Mouse (Mus musculus) neural tube, embryonic 13.5 days (tissue): ENCODE measurements around the gene Cdc42bpg. TPM values are rescaled to one million over a fixed set of nuclear protein-coding genes. Genes with fewer than 3 reads are reported as not detected.

Source experiments
- ATAC-seq: fragments of 200-750 bp; cut with Nextera tagmentation; 2 replicates; pipeline ENCODE4 v1.8.0; 2017; ENCODE audit warnings: low read depth, mild to moderate bottlenecking, moderate TSS enrichment, moderate library complexity
- H3K27ac ChIP-seq: fragments of 300-500 bp; sonication (generic); replicated peaks from 2 replicates; pipeline ENCODE4 v1.5.1; 2015; ENCODE audit warnings: moderate library complexity, mild to moderate bottlenecking, inconsistent platforms
- H3K27me3 ChIP-seq: fragments of 300-500 bp; sonication (generic); 2 replicates; pipeline ENCODE4 v1.6.1; 2015; ENCODE audit warnings: mild to moderate bottlenecking, inconsistent platforms
- H3K36me3 ChIP-seq: fragments of 300-500 bp; sonication (generic); 2 replicates; pipeline ENCODE4 v1.6.1; 2015; ENCODE audit warnings: mild to moderate bottlenecking, inconsistent platforms
- H3K4me1 ChIP-seq: fragments of 300-500 bp; sonication (generic); replicated peaks from 2 replicates; pipeline ENCODE4 v1.6.1; 2015; ENCODE audit warnings: inconsistent platforms
- H3K4me2 ChIP-seq: fragments of 300-500 bp; sonication (generic); 2 replicates; pipeline ENCODE4 v1.6.1; 2015; ENCODE audit warnings: inconsistent platforms, mild to moderate bottlenecking, moderate library complexity
- H3K4me3 ChIP-seq: fragments of 300-500 bp; sonication (generic); 2 replicates; pipeline ENCODE4 v1.5.1; 2015; ENCODE audit warnings: mild to moderate bottlenecking, inconsistent platforms
- H3K9ac ChIP-seq: fragments of 300-500 bp; sonication (generic); 2 replicates; pipeline ENCODE4 v1.6.1; 2015; ENCODE audit warnings: moderate library complexity, mild to moderate bottlenecking, inconsistent platforms
- H3K9me3 ChIP-seq: fragments of 300-500 bp; sonication (generic); 2 replicates; pipeline ENCODE4 v1.6.1; 2016; ENCODE audit warnings: inconsistent platforms
- WGBS: fragments of 180-500 bp; shearing (Covaris S2); methylation state at CpG from one replicate; pipeline ENCODE4 v1.1.7; 2015; 5-methylcytosine and 5-hydroxymethylcytosine counted together
- microRNA counts: library from miRNA; unstranded; fragments of <30 nt; microRNA quantifications from one replicate; lab custom pipeline; 2016
- microRNA-seq: library from miRNA; unstranded; fragments of <30 nt; microRNA quantifications from one replicate; pipeline ENCODE4, GENCODE M21; 2016
- polyA plus RNA-seq: library from polyadenylated mRNA; unstranded; fragments of >200 nt; fragmentation: Nextera tagmentation; extraction: Ambion mirVana; gene quantifications from 2 replicates; pipeline ENCODE4 v1.2.1, GENCODE M21; 2015

The Cdc42bpg gene
- polyA plus RNA-seq, 1 experiment from 2014 or later: 0.57 TPM

GRCm38 (mm10) chr19:6372433-6372832, 66.2 kb downstream of the Cdc42bpg start:
- H3K27me3 ChIP-seq: no peaks in the 10 kb centered on the region
- H3K27ac ChIP-seq: no peak overlapping the region
- H3K9ac ChIP-seq: no peak overlapping the region
- 92% methylated on average over 3 of the region's 3 CpGs for WGBS
- H3K36me3 ChIP-seq: peaks cover 97% of the 10 kb centered on the region
- ATAC-seq: no peak
- H3K4me3 ChIP-seq: no peak overlapping the region
- peaks cover 13% of the 10 kb centered on the region for H3K4me1 ChIP-seq
- no peak overlapping the region for H3K4me2 ChIP-seq
- H3K9me3 ChIP-seq: no peaks in the 10 kb centered on the region

GRCm38 (mm10) chr19:6373539-6374400, 67.5 kb downstream of the Cdc42bpg start:
- H3K4me1 ChIP-seq: peaks cover 21% of the 10 kb centered on the region
- 66% methylated on average over 12 of the region's 12 CpGs for WGBS
- H3K9me3 ChIP-seq: no peaks in the 10 kb centered on the region
- no peaks in the 10 kb centered on the region for H3K27me3 ChIP-seq
- H3K4me3 ChIP-seq: no peak overlapping the region
- no peak overlapping the region for H3K27ac ChIP-seq
- peaks cover 98% of the 10 kb centered on the region for H3K36me3 ChIP-seq
- no peak overlapping the region for H3K4me2 ChIP-seq
- ATAC-seq: no peak
- H3K9ac ChIP-seq: no peak overlapping the region

- Histone ChIP-seq H3K27ac (no peak overlapping the region), H3K4me2 (no peak overlapping the region), H3K36me3 (peaks cover 98% of the 10 kb centered on the region), H3K9ac (no peak overlapping the region), H3K9me3 (no peaks in the 10 kb centered on the region), H3K4me1 (peaks cover 21% of the 10 kb centered on the region), H3K4me3 (no peak overlapping the region), H3K27me3 (no peaks in the 10 kb centered on the region)
- WGBS: 96% methylated on average over 10 of the region's 10 CpGs
- ATAC-seq: no peak
Observed at GRCm38 (mm10) chr19:6374571-6374970, 68.3 kb downstream of the Cdc42bpg start.

MicroRNAs within 50 kb of the gene (microRNA counts, 519-probe panel; counts per million panel counts)
- 2,519 counts per million, percentile 25 among the panel's probes with 10 or more counts for microRNA mmu-miR-192 (lab: Ali Mortazavi, UCI)

Small RNA genes within 50 kb of the gene (microRNA-seq; reads per million reads assigned to microRNA genes)
- gene Mir192: 64.0 reads per million, percentile 49 among the genes with 10 or more reads in this experiment
- gene Mir194-2: 47.7 reads per million, percentile 46 among the genes with 10 or more reads in this experiment
- 0.74 reads per million for gene Mir6989

Other genes starting within 250 kb of the Cdc42bpg start
- gene Mrpl49, start 248.7 kb upstream of the Cdc42bpg start, polyA plus RNA-seq: 65.5 and 68.2 TPM in 2 replicates
- 578 and 624 TPM in 2 replicates for gene Fau, start 248.6 kb upstream of the Cdc42bpg start, polyA plus RNA-seq
- 28.1 and 33.7 TPM in 2 replicates for gene Znhit2, start 245.3 kb upstream of the Cdc42bpg start, polyA plus RNA-seq
- 48.4 and 49.6 TPM in 2 replicates for gene Tm7sf2, start 238.1 kb upstream of the Cdc42bpg start, polyA plus RNA-seq
- 74.2 and 74.5 TPM in 2 replicates for gene Vps51, start 229.2 kb upstream of the Cdc42bpg start, polyA plus RNA-seq
- gene Tmem262, start 226.4 kb upstream of the Cdc42bpg start, polyA plus RNA-seq: not detected in 2 replicates
- gene Gm28374, start 224.2 kb upstream of the Cdc42bpg start, polyA plus RNA-seq: 1.7 and 1.9 TPM in 2 replicates
- gene Zfpl1, start 221.5 kb upstream of the Cdc42bpg start, polyA plus RNA-seq: 73.2 and 85.7 TPM in 2 replicates
- gene Cdca5, start 221.5 kb upstream of the Cdc42bpg start, polyA plus RNA-seq: 6.4 and 7.3 TPM in 2 replicates
- gene AC131692.1, start 212.0 kb upstream of the Cdc42bpg start, polyA plus RNA-seq: not detected in 2 replicates
- gene Naaladl1, start 200.7 kb upstream of the Cdc42bpg start, polyA plus RNA-seq: 0.23 and 0.32 TPM in 2 replicates
- gene Sac3d1, start 187.8 kb upstream of the Cdc42bpg start, polyA plus RNA-seq: 44.7 and 46.9 TPM in 2 replicates
- 51.6 and 56.8 TPM in 2 replicates for gene Snx15, start 178.2 kb upstream of the Cdc42bpg start, polyA plus RNA-seq
- gene Batf2, start 165.5 kb upstream of the Cdc42bpg start, polyA plus RNA-seq: not detected in 2 replicates
- gene Arl2, start 164.9 kb upstream of the Cdc42bpg start, polyA plus RNA-seq: 111 and 126 TPM in 2 replicates
- not detected in 2 replicates for gene Majin, start 122.1 kb upstream of the Cdc42bpg start, polyA plus RNA-seq
- gene Gpha2, start 80.1 kb upstream of the Cdc42bpg start, polyA plus RNA-seq: 0.72 TPM in 1 of 2 replicates, not detected in the other
- 103 and 111 TPM in 2 replicates for gene Ppp2r5b, start 70.6 kb upstream of the Cdc42bpg start, polyA plus RNA-seq
- 11.6 and 11.8 TPM in 2 replicates for gene Atg2a, start 64.8 kb upstream of the Cdc42bpg start, polyA plus RNA-seq
- 85.5 and 101 TPM in 2 replicates for gene Ehd1, start 29.7 kb upstream of the Cdc42bpg start, polyA plus RNA-seq
- 71.5 and 73.9 TPM in 2 replicates for gene Men1, start 28.5 kb downstream of the Cdc42bpg start, polyA plus RNA-seq
- gene Map4k2, start 34.7 kb downstream of the Cdc42bpg start, polyA plus RNA-seq: 13.5 and 17.0 TPM in 2 replicates
- 107 and 119 TPM in 2 replicates for gene Sf1, start 57.2 kb downstream of the Cdc42bpg start, polyA plus RNA-seq
- gene Pygm, start 77.9 kb downstream of the Cdc42bpg start, polyA plus RNA-seq: 5.7 and 6.3 TPM in 2 replicates
- 44.1 and 49.9 TPM in 2 replicates for gene Rasgrp2, start 92.9 kb downstream of the Cdc42bpg start, polyA plus RNA-seq
- gene Nrxn2, start 112.3 kb downstream of the Cdc42bpg start, polyA plus RNA-seq: 24.0 and 28.9 TPM in 2 replicates
- gene Slc22a12, start 236.6 kb downstream of the Cdc42bpg start, polyA plus RNA-seq: not detected in 2 replicates